Mouse (Mus musculus) midbrain, postnatal 0 days (tissue): ENCODE results near the gene P2rx4. TPM values are rescaled to one million over a fixed set of nuclear protein-coding genes. Genes with fewer than 3 reads are reported as not detected.

Experiments used
- ATAC-seq: fragments of 200-750 bp; cut with Nextera tagmentation; 2 replicates; pipeline ENCODE4 v1.8.0; 2017; ENCODE audit warnings: moderate number of reproducible peaks, mild to moderate bottlenecking, moderate TSS enrichment, moderate library complexity; ENCODE audit not compliant: low FRiP score
- DNase-seq: peaks from one replicate; pipeline ENCODE4 v3.0.0-alpha.2; 2015; ENCODE audit warnings: low spot score
- H3K27ac ChIP-seq: fragments of 300-500 bp; sonication (generic); 2 replicates; pipeline ENCODE4 v1.5.1; 2014; ENCODE audit warnings: low read depth, mild to moderate bottlenecking, low read length, mixed read lengths
- H3K27me3 ChIP-seq: fragments of 300-500 bp; sonication (generic); 2 replicates; pipeline ENCODE4 v1.6.1; 2014; ENCODE audit warnings: low read length, control low read depth, mixed read lengths; ENCODE audit not compliant: insufficient read depth
- H3K36me3 ChIP-seq: fragments of 300-500 bp; sonication (generic); 2 replicates; pipeline ENCODE4 v1.6.1; 2014; ENCODE audit warnings: low read length, control low read depth, mixed read lengths; ENCODE audit not compliant: insufficient read depth
- H3K4me1 ChIP-seq: fragments of 300-500 bp; sonication (generic); 2 replicates; pipeline ENCODE4 v1.6.1; 2014; ENCODE audit warnings: mild to moderate bottlenecking, control low read depth, antibody characterized with exemption, low read length, mixed read lengths; ENCODE audit not compliant: insufficient read depth
- H3K4me2 ChIP-seq: fragments of 300-500 bp; sonication (generic); 2 replicates; pipeline ENCODE4 v1.6.1; 2014; ENCODE audit warnings: low read depth, mild to moderate bottlenecking, low read length, mixed read lengths; ENCODE audit not compliant: poor library complexity, severe bottlenecking
- H3K4me3 ChIP-seq: fragments of 300-500 bp; sonication (generic); 2 replicates; pipeline ENCODE4 v1.5.1; 2014; ENCODE audit warnings: low read depth, mild to moderate bottlenecking, low read length, moderate library complexity
- H3K9ac ChIP-seq: fragments of 300-500 bp; sonication (generic); replicated peaks from 2 replicates; pipeline ENCODE4 v1.6.1; 2014; ENCODE audit warnings: mild to moderate bottlenecking, low read length, moderate library complexity, mixed read lengths; ENCODE audit not compliant: poor library complexity, severe bottlenecking
- H3K9me3 ChIP-seq: fragments of 300-500 bp; sonication (generic); 2 replicates; pipeline ENCODE4 v1.6.1; 2016; ENCODE audit warnings: low read length, control low read depth
- CTCF ChIP-seq: IDR thresholded peaks from 2 replicates; pipeline ENCODE4 v1.5.1; 2016; ENCODE audit warnings: antibody characterized with exemption, mild to moderate bottlenecking
- WGBS: fragments of 180-500 bp; shearing (Covaris S2); extraction: QIAGEN DNeasy Blood & Tissue Kit; methylation state at CpG from one replicate; pipeline ENCODE4 v1.1.7; 2014; 5-methylcytosine and 5-hydroxymethylcytosine counted together
- polyA plus RNA-seq: library from polyadenylated mRNA; unstranded; fragments of >200 nt; fragmentation: Nextera tagmentation; extraction: Ambion mirVana; gene quantifications from 2 replicates; pipeline ENCODE4 v1.2.1, GENCODE M21; 2015
- total RNA-seq: library from RNA; depleted of rRNA; stranded (reverse); fragments of >200 nt; gene quantifications from 2 replicates; pipeline ENCODE4 v1.2.3, GENCODE M21; 2014

The P2rx4 gene
- total and polyA plus RNA-seq, 2 experiments from 2014 or later = 16.1 to 19.4 TPM

DNA sequence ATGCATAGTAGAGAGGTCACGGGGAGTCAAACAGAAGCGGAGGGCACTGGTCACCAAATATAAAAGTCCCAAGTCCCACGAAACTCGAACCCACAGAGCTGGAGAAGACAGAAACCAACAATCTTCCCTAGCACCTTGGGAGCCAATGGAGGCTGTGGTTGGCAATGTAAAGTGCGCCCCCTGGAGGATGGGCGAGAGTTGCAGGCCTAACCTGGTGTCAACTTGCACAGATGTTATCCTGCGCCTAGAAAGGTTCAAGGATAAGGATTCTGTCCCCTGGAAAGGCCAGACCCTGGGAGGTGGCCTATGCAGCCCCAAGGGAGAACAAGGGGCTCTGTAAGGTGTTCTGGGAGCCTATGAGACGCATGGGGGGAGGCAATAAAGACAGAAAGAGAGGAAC lies 24.0 kb downstream of the P2rx4 start:
- no peaks in the 10 kb centered on the region for H3K9me3 ChIP-seq
- WGBS = 68% methylated on average over 8 of the region's 8 CpGs
- peaks cover 10% of the 10 kb centered on the region for H3K36me3 ChIP-seq
- DNase-seq (no peak), ATAC-seq (no peak)
- no peak overlapping the region for H3K9ac ChIP-seq
- 0 out of 2 replicates have a peak, but pooled peaks cover 3% of the 10 kb centered on the region for H3K4me1 ChIP-seq
- H3K4me3 ChIP-seq = no peak overlapping the region
- peak; percentile 67 for TF ChIP-seq CTCF
- H3K27me3 ChIP-seq = no peaks in the 10 kb centered on the region
- H3K27ac ChIP-seq = no peak overlapping the region
- no peak overlapping the region for H3K4me2 ChIP-seq

DNA sequence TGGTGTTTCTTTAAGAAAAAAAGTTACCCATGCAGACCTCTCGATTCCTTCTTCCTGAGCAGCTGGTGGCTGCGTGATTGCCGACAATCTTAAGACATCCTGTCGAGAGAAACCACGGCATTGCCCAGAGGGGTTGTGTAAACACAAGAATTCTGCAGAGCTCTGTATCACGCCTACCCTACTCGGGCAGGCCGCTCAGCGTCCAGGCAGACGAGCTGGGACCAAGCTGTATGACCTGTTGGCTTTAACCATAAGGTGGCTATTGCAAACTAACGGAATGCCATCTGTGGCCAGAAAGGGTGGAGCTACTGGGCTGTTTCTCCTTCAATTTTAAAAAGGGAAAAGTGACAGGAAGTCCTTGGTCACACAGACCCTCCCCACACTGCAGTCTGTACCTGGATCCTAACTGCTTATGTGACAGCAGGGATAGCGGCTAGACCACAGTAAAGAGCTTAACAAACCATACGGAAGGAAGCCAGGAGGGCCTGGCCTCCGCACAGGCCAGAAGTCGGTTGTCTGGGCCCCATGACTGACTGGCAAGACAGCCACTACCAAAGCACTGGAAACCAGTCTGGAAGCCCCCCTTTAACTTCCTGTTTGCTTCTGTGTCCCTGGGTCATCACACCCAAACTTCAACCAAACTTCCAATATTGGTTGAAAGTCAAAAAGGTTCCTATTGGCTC lies 24.8 kb downstream of the P2rx4 start:
- no peak overlapping the region for H3K27ac ChIP-seq
- 0 out of 2 replicates have a peak, but pooled peaks cover 3% of the 10 kb centered on the region for H3K4me1 ChIP-seq
- H3K9me3 ChIP-seq = no peaks in the 10 kb centered on the region
- no peaks in the 10 kb centered on the region for H3K27me3 ChIP-seq
- H3K9ac ChIP-seq = no peak overlapping the region
- DNase-seq (no peak), ATAC-seq (no peak)
- peaks cover 17% of the 10 kb centered on the region for H3K36me3 ChIP-seq
- H3K4me3 ChIP-seq = no peak overlapping the region
- no peak overlapping the region for H3K4me2 ChIP-seq
- no peak for TF ChIP-seq CTCF
- WGBS = 78% methylated on average over 15 of the region's 15 CpGs

DNA sequence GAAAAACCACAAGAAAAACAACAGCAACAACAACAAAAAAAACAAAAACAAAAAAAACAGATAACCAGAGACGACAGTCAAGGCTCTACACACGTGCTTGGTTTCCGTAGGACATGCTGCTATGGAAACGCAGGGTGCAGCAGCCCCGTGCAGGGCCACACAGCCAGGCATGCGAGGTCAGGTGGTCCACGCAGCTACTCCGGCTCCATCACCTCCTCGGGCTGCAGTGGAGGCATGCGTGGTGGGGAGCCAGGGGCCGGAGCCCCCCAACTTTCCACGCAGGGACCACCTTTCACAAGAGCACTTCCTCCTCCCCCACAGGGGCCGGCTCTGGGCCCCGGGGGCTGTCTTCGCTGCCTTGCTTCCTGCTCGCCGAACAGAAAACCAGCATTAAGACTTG lies 26.5 kb downstream of the P2rx4 start:
- H3K27me3 ChIP-seq = no peaks in the 10 kb centered on the region
- no peak for TF ChIP-seq CTCF

GRCm38 (mm10) chr5:122735853-122736252 lies 28.5 kb downstream of the P2rx4 start:
- Histone ChIP-seq H3K9ac (no peak overlapping the region), H3K27ac (no peak overlapping the region), H3K4me1 (0 out of 2 replicates have a peak, but pooled peaks cover 3% of the 10 kb centered on the region), H3K4me2 (no peak overlapping the region), H3K4me3 (no peak overlapping the region), H3K36me3 (peaks cover 31% of the 10 kb centered on the region), H3K27me3 (no peaks in the 10 kb centered on the region), H3K9me3 (no peaks in the 10 kb centered on the region)
- no peak for DNase-seq
- WGBS = 91% methylated on average over 7 of the region's 7 CpGs
- TF ChIP-seq CTCF = no peak
- no peak for ATAC-seq

More for the DNA sequence above, 26.5 kb downstream of the P2rx4 start:
- Histone ChIP-seq H3K4me2 (no peak overlapping the region), H3K4me3 (no peak overlapping the region), H3K36me3 (peaks cover 22% of the 10 kb centered on the region), H3K4me1 (0 out of 2 replicates have a peak, but pooled peaks cover 3% of the 10 kb centered on the region), H3K9ac (no peak overlapping the region), H3K9me3 (no peaks in the 10 kb centered on the region), H3K27ac (no peak overlapping the region)
- WGBS = 58% methylated on average over 17 of the region's 17 CpGs
- DNase-seq (no peak), ATAC-seq (no peak)

DNA sequence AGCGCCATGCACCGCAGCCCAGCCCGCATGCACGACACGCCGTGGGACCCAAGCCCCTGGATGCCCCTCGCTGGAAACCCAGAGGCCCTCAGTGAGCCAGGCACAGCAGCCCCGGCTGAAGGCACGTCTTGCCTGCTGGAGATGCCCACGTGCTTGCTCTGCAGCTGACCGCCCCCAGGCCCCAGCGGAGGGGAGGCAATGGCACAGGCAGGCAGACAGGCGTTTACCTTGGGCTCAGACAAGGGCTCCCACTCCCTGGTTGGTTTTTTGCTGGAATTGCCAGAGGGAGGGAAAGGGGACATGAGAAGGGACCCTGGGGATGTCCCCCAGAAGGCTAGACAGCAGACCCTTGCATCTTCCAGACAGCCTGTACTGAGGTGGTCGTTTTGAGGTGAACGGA lies 29.4 kb downstream of the P2rx4 start:
- TF ChIP-seq CTCF = no peak
- H3K27ac ChIP-seq = no peak overlapping the region
- 0 out of 2 replicates have a peak, but pooled peaks cover 3% of the 10 kb centered on the region for H3K4me1 ChIP-seq
- no peaks in the 10 kb centered on the region for H3K9me3 ChIP-seq
- H3K36me3 ChIP-seq = peaks cover 36% of the 10 kb centered on the region
- WGBS = 92% methylated on average over 15 of the region's 15 CpGs
- no peak overlapping the region for H3K4me2 ChIP-seq
- no peak overlapping the region for H3K9ac ChIP-seq
- H3K4me3 ChIP-seq = no peak overlapping the region
- no peak for ATAC-seq
- no peaks in the 10 kb centered on the region for H3K27me3 ChIP-seq
- no peak for DNase-seq

DNA sequence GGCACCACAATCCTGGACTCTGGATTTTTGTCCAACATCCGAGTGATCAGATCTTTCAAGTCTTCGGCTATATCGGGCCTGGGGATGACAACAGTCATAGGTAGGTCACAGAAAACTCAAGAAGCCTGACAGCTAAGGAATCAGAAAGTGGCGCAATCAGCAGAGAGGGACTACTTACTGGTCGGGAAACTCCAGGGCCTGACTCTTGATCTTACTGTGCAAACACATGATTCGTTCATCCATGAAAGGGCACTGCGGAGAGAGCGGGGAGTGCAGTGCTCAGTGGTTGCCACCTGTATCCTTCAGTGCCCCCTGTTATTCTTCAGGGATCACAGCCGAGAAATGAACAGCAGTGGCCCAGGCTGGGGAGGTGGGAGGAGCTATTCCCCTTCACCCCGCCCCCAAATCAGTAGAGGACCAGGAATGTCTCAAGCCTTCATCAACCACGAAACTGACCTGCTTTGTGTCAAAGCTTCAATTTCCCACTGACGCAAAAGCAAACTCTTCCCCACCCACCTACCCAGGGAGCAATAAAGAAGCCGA lies 36.6 kb downstream of the P2rx4 start:
- H3K4me3 ChIP-seq = no peak overlapping the region
- no peaks in the 10 kb centered on the region for H3K27me3 ChIP-seq
- peaks cover 61% of the 10 kb centered on the region for H3K36me3 ChIP-seq
- no peak overlapping the region for H3K9ac ChIP-seq
- 82% methylated on average over 13 of the region's 13 CpGs for WGBS
- no peak for DNase-seq
- H3K4me1 ChIP-seq = no peaks in the 10 kb centered on the region
- no peak overlapping the region for H3K27ac ChIP-seq
- H3K4me2 ChIP-seq = no peak overlapping the region
- no peaks in the 10 kb centered on the region for H3K9me3 ChIP-seq
- no peak for ATAC-seq
- no peak for TF ChIP-seq CTCF
